In the genomic region with DNA sequence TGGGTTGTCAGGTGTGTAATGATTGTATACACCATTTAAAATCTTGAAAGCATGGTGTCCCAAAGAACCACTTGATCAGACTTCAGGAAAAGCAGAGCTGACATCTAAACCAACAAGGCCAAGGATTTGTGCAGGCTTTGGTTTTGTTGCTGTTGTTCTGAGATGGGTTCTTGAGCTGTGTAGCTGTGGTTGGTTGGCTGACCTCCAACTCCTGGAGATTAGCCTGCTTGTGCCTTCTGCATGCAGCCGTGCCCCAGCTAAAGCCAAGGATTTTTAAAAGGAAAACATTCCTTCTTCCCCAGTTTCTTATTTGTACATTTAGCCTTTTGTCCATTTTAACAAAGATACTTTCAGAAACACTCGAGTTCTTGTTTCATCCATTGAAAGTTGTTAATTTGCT, we compare ENCODE assay signal across 13 mouse cellular contexts. TPM values are rescaled to one million over a fixed set of nuclear protein-coding genes. Genes with fewer than 3 reads are reported as not detected.
A peak's percentile ranks its signal among the peaks of the same experiment; 100 is the strongest.
DNase-seq lines count a peak whose midpoint lies in the region; ATAC-seq and TF ChIP-seq lines count a peak whose summit lies in the region.
"Had no signal": no experiment of that assay in that cellular context is flagged by ENCODE, and none has a peak within 500 bp of the region (broad histone marks: within the 10 kb centered on the region; RNA-seq: fewer than 3 reads in every experiment).

No protein-coding gene starts in this region.

- TF ChIP-seq POLR2A in thymus, adult 2 months (IDR thresholded peaks at IDR 0.05; ENCODE audit: control insufficient read depth, extremely low read depth, insufficient read depth, low read length, poor library complexity) = no peak

- no peak overlapping the region for H3K9ac ChIP-seq in forebrain, embryonic 14.5 days (ENCODE audit: low read length)
- H3K9ac ChIP-seq in forebrain, postnatal 0 days = no peak overlapping the region
- H3K9ac ChIP-seq: kidney, embryonic 15.5 days; limb, embryonic 13.5 days had no signal

- no peak for ATAC-seq in forebrain, embryonic 14.5 days
- ATAC-seq in forebrain, postnatal 0 days = no peak
- ATAC-seq in erythroid progenitor cell, adult 5-6 weeks (replicated peaks; ENCODE audit: low FRiP score, poor library complexity, severe bottlenecking) = no peak

- DNase-seq in forebrain, embryonic 14.5 days (ENCODE audit: low spot score) = no peak
- DNase-seq in forebrain, postnatal 0 days = no peak
- no peak for DNase-seq in layer of hippocampus, adult 2 months (ENCODE audit: low spot score in 2 of 2)
- DNase-seq in layer of hippocampus, postnatal 14 days (ENCODE audit: low spot score in 2 of 2) = no peak
- DNase-seq in right cerebral cortex, postnatal 10 days (ENCODE audit: low spot score in 2 of 2) = peak; percentile 36 to 45
- DNase-seq in right cerebral cortex, adult 18-20 months = no peak
- DNase-seq in thymus, adult 2 months = no peak
- DNase-seq: lung, postnatal 36 days; right cerebral cortex, postnatal 25 days had no signal

- H3K27ac ChIP-seq in forebrain, embryonic 14.5 days (ENCODE audit: low read depth, low read length) = peak overlapping the region; percentile 23; the same call in 1 of the 2 replicates
- no peak overlapping the region for H3K27ac ChIP-seq in forebrain, postnatal 0 days (ENCODE audit: low read depth, low read length)
- peak overlapping the region; percentile 84; the same call in 1 of the 2 replicates for H3K27ac ChIP-seq in layer of hippocampus, adult 2 months
- H3K27ac ChIP-seq in thymus, adult 2 months (ENCODE audit: control insufficient read depth, insufficient read depth, low read length) = no peak overlapping the region
- H3K27ac ChIP-seq: limb, embryonic 13.5 days had no signal

- no peaks in the 10 kb centered on the region for H3K9me3 ChIP-seq in forebrain, embryonic 14.5 days (replicated peaks; ENCODE audit: control insufficient read depth, low read length)
- no peaks in the 10 kb centered on the region for H3K9me3 ChIP-seq in forebrain, postnatal 0 days (ENCODE audit: low read length)
- H3K9me3 ChIP-seq: kidney, embryonic 15.5 days; limb, embryonic 13.5 days had no signal

- no peak overlapping the region for H3K4me3 ChIP-seq in forebrain, embryonic 14.5 days (ENCODE audit: low read depth, low read length)
- H3K4me3 ChIP-seq in forebrain, postnatal 0 days (ENCODE audit: low read depth, low read length) = no peak overlapping the region
- no peak overlapping the region for H3K4me3 ChIP-seq in layer of hippocampus, adult 2 months
- H3K4me3 ChIP-seq in thymus, adult 2 months (ENCODE audit: control insufficient read depth, insufficient read depth, low read length) = no peak overlapping the region
- H3K4me3 ChIP-seq: kidney, embryonic 15.5 days; limb, embryonic 13.5 days; myocyte had no signal

- no peak overlapping the region for H3K4me2 ChIP-seq in forebrain, embryonic 14.5 days (ENCODE audit: low read length)
- no peak overlapping the region for H3K4me2 ChIP-seq in forebrain, postnatal 0 days (ENCODE audit: low read depth)
- H3K4me2 ChIP-seq: kidney, embryonic 15.5 days; limb, embryonic 13.5 days had no signal

- H3K4me1 ChIP-seq in forebrain, embryonic 14.5 days (ENCODE audit: control insufficient read depth, insufficient read depth, low read length) = peaks cover 21% of the 10 kb centered on the region
- peaks cover 3% of the 10 kb centered on the region for H3K4me1 ChIP-seq in forebrain, postnatal 0 days (ENCODE audit: insufficient read depth)
- H3K4me1 ChIP-seq in thymus, adult 2 months (replicated peaks; ENCODE audit: control insufficient read depth, insufficient read depth, low read length) = no peaks in the 10 kb centered on the region

- TF ChIP-seq CTCF in forebrain, postnatal 0 days (IDR thresholded peaks at IDR 0.05; ENCODE audit: low read depth) = no peak
- no peak for TF ChIP-seq CTCF in layer of hippocampus, adult 2 months (conservative IDR thresholded peaks at IDR 0.05)
- no peak for TF ChIP-seq CTCF in thymus, adult 2 months (IDR thresholded peaks at IDR 0.05; ENCODE audit: borderline replicate concordance, control insufficient read depth, extremely low read depth, insufficient read depth, low read length, poor library complexity)

- H3K27me3 ChIP-seq in forebrain, embryonic 14.5 days (replicated peaks; ENCODE audit: control insufficient read depth, insufficient read depth, low read length) = no peaks in the 10 kb centered on the region
- no peaks in the 10 kb centered on the region for H3K27me3 ChIP-seq in forebrain, postnatal 0 days (ENCODE audit: insufficient read depth, low read length)
- no peaks in the 10 kb centered on the region for H3K27me3 ChIP-seq in thymus, adult 2 months (ENCODE audit: control insufficient read depth, insufficient read depth, low read length)
- H3K27me3 ChIP-seq: kidney, embryonic 15.5 days; limb, embryonic 13.5 days had no signal

- WGBS in forebrain, embryonic 14.5 days = 31% methylated on average over 2 of the region's 2 CpGs
- 26% methylated on average over 2 of the region's 2 CpGs for WGBS in forebrain, postnatal 0 days
- WGBS in thymus, adult 2 months = 93% methylated on average over 2 of the region's 2 CpGs

- peaks cover 71% of the 10 kb centered on the region for H3K36me3 ChIP-seq in forebrain, embryonic 14.5 days (ENCODE audit: control insufficient read depth, insufficient read depth, low read length)
- H3K36me3 ChIP-seq in forebrain, postnatal 0 days (ENCODE audit: insufficient read depth) = peaks cover 33% of the 10 kb centered on the region
- peaks cover 77% of the 10 kb centered on the region for H3K36me3 ChIP-seq in thymus, adult 2 months (ENCODE audit: control insufficient read depth, insufficient read depth, low read length)

RNA-seq across cellular contexts. Expression of gene Stx6, which starts 33.2 kb away (rescaled TPM):
- 97.7 and 109 TPM in 2 replicates for polyA plus RNA-seq in forebrain, embryonic 14.5 days (2014; fragmentation: Nextera tagmentation; extraction: Ambion mirVana)
- 120 and 122 TPM in 2 replicates for total RNA-seq in forebrain, postnatal 0 days (2014; rRNA removed)
- 89.2 and 97.5 TPM in 2 replicates for polyA plus RNA-seq in forebrain, postnatal 0 days (2015; fragmentation: Nextera tagmentation; extraction: Ambion mirVana)
- total RNA-seq in layer of hippocampus, adult 2 months (2021) = 100 to 1,000 TPM; 124 to 129 TPM
- 10 to 100 TPM; 88.3 to 88.6 TPM for total RNA-seq in layer of hippocampus, postnatal 14 days (2021)
- total RNA-seq in erythroid progenitor cell, adult 5-6 weeks (2015; ENCODE audit: low replicate concordance) = 5.0 and 5.4 TPM in 2 replicates
- total RNA-seq in erythroid progenitor cell, adult 5-6 weeks (2017; ENCODE audit: low replicate concordance) = 1.8 and 3.3 TPM in 2 replicates
- polyA plus RNA-seq in thymus, adult 2 months (2012; rRNA removed) = 232 and 272 TPM in 2 replicates

RNA-seq across cellular contexts. Expression of gene Mr1, which starts 45.1 kb away (rescaled TPM):
- 0.80 and 1.2 TPM in 2 replicates for polyA plus RNA-seq in forebrain, embryonic 14.5 days (2014; fragmentation: Nextera tagmentation; extraction: Ambion mirVana)
- total RNA-seq in forebrain, postnatal 0 days (2014; rRNA removed) = 2.8 and 5.1 TPM in 2 replicates
- polyA plus RNA-seq in forebrain, postnatal 0 days (2015; fragmentation: Nextera tagmentation; extraction: Ambion mirVana) = 2.0 and 2.6 TPM in 2 replicates
- 1 to 10 TPM; 3.2 to 3.3 TPM for total RNA-seq in layer of hippocampus, adult 2 months (2021)
- total RNA-seq in layer of hippocampus, postnatal 14 days (2021) = 1 to 10 TPM; 3.3 to 4.1 TPM
- total RNA-seq in erythroid progenitor cell, adult 5-6 weeks (2015; ENCODE audit: low replicate concordance) = 2.1 TPM in 1 of 2 replicates, not detected in the other
- total RNA-seq in erythroid progenitor cell, adult 5-6 weeks (2017; ENCODE audit: low replicate concordance) = 1.1 and 2.4 TPM in 2 replicates
- 33.5 and 37.9 TPM in 2 replicates for polyA plus RNA-seq in thymus, adult 2 months (2012; rRNA removed)

RNA-seq across cellular contexts. Expression of gene BC034090, which starts 52.6 kb away (rescaled TPM):
- polyA plus RNA-seq in forebrain, embryonic 14.5 days (2014; fragmentation: Nextera tagmentation; extraction: Ambion mirVana) = 2.4 TPM in 2 replicates
- 7.4 and 9.9 TPM in 2 replicates for total RNA-seq in forebrain, postnatal 0 days (2014; rRNA removed)
- polyA plus RNA-seq in forebrain, postnatal 0 days (2015; fragmentation: Nextera tagmentation; extraction: Ambion mirVana) = 1.4 and 2.5 TPM in 2 replicates
- total RNA-seq in layer of hippocampus, adult 2 months (2021) = 1 to 10 TPM; 7.9 to 8.2 TPM
- total RNA-seq in layer of hippocampus, postnatal 14 days (2021) = 1 to 10 TPM; 6.7 to 8.3 TPM
- total RNA-seq in erythroid progenitor cell, adult 5-6 weeks (2015; ENCODE audit: low replicate concordance) = not detected in 2 replicates
- not detected in 2 replicates for total RNA-seq in erythroid progenitor cell, adult 5-6 weeks (2017; ENCODE audit: low replicate concordance)
- 7.6 and 13.1 TPM in 2 replicates for polyA plus RNA-seq in thymus, adult 2 months (2012; rRNA removed)

Comparison
In these comparisons a context has a peak if more than half of its experiments do, and no peak if none do; other contexts are left out.
1. DNase-seq: peak in right cerebral cortex, postnatal 10 days (2 of 2); none in forebrain, embryonic 14.5 days (single experiment), forebrain, postnatal 0 days (single experiment), layer of hippocampus, adult 2 months (0 of 2), layer of hippocampus, postnatal 14 days (0 of 2), right cerebral cortex, adult 18-20 months (single experiment) and thymus, adult 2 months (single experiment).
2. H3K27ac ChIP-seq: peak in forebrain, embryonic 14.5 days (single experiment) and layer of hippocampus, adult 2 months (single experiment); none in forebrain, postnatal 0 days (single experiment) and thymus, adult 2 months (single experiment).
3. RNA of gene Stx6, which starts 33.2 kb away (total RNA-seq): 124 to 129 TPM in layer of hippocampus, adult 2 months, 120 to 122 TPM in forebrain, postnatal 0 days and 88.3 to 88.6 TPM in layer of hippocampus, postnatal 14 days; 1.8 to 5.4 TPM in erythroid progenitor cell, adult 5-6 weeks; every median in the first group is over 10 times any median in the second.